Mouse (Mus musculus) heart, postnatal 36 days (tissue): ENCODE measurements around the gene Hamp. TPM values are rescaled to one million over a fixed set of nuclear protein-coding genes. Genes with fewer than 3 reads are reported as not detected.
"Not testable (repeated sequence)": the region's sequence is repeated elsewhere in the genome, so short reads cannot be mapped to it uniquely, and the experiment has no call there.

Source experiments
- DNase-seq, 2 experiments: peaks; one replicate each; pipeline ENCODE4 v3.0.0; 2021 to 2022
- intact Hi-C: fragments of 180-260 bp; cut with DNase I; formaldehyde crosslinking; loops from one replicate; pipeline ENCODE4 v1.15.1; 2025
- total RNA-seq, 2 experiments: library from RNA; stranded (reverse); gene quantifications; 2 replicates each; pipeline ENCODE4 v1.2.3; 2021

Hamp gene
- total RNA-seq, 2 experiments from 2014 or later = 20.2 to 36.3 TPM

DNA sequence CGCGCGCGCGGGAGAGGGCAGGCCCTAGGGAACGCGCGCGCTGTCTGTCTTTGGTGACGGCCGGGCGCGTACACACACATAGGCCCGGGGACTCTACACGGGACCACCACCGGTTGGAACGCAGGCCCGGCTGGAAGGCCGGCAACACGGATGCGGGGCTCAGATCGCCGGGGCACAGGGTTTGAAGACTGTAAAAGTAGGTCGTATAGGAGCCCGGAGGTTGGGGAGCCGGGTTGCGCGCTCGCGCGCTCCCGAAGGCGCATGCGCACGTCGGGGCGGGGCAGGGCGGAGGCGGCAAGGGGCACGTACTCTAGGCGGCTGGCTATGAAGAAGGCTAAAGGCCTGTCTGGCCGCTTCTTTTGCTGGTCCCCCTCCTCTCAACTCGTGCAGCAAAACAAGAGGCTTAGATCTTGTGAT, 13.5 kb upstream of the Hamp start:
- intact Hi-C loops = loop anchor here (2.0 to 10.0 kb wide), 5 partner anchors 15 to 363 kb away; partner anchors contain the start of genes Fam187b, Fxyd7, Lsr and Tmem147
- peak; percentile 94 to 96 for DNase-seq

GRCm38 (mm10) chr7:30956756-30957366, 13.0 kb upstream of the Hamp start, which contains the start of gene Usf2:
Gene Usf2, minus strand, starts transcription at chr7:30956803.
- DNase-seq = peak; percentile 78 to 83
- intact Hi-C loops = loop anchor here (2.0 to 10.0 kb wide), 5 partner anchors 16 to 362 kb away; partner anchors contain the start of genes Fam187b, Fxyd7, Lsr and Tmem147

DNA sequence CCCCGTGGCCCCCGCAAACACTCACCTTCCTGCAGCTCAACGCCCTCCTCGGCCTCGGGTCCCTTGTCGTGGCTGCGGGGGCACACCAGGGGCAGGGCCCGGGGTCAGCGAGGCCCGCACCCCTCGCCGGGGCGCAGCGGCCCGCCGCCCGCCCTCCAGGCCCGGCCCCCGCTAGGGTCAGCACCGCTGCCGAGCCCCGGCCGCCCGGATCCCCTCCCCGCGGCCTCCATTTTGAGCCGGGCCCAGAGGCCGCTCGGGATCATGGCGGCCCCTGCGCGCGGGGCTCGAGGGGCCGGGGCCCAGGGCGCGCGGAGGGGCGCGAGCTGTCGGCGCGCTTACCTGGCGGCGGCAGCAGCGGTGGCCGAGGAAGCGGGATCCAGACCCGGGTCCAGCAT, 12.5 kb upstream of the Hamp start:
- peak in 1 of 2 experiments; percentile 49 for DNase-seq
- intact Hi-C loops = loop anchor here (2.0 to 10.0 kb wide), 5 partner anchors 16 to 362 kb away; partner anchors contain the start of genes Fam187b, Fxyd7, Lsr and Tmem147

GRCm38 (mm10) chr7:30955584-30956356, 11.9 kb upstream of the Hamp start:
- intact Hi-C loops = loop anchor here (2.0 to 10.0 kb wide), 5 partner anchors 17 to 361 kb away; partner anchors contain the start of genes Fam187b, Fxyd7, Lsr and Tmem147
- peak; percentile 92 for DNase-seq

DNA sequence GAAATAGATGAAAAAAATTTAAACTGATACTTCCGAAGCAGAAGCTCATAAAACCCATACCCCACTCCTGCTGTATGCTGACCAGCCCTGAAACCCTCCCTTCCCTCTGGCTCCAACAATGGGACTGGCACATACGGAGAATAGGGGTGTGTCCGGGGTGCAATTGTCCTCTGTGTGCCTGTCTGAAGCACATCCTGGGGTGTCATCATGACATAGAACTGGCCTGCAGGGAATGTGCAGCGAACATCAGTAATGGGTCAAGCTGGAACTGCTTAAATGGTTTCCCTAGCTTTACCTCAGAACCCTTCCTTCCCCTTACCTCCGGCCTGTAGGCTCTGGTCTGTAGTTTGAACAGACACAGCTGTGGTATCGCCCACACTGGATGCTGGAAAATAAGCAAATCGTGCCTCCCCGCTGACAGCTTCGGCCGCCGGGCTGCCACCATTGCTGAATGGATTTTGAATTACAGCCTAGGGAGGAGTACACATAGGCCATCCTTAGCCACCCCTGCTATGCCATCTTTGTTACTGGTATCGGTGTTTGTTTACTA, 11.2 kb upstream of the Hamp start:
- DNase-seq = no peak
- intact Hi-C loops = loop anchor here (5.0 to 10.0 kb wide), 4 partner anchors 97 to 360 kb away; partner anchors contain the start of genes Fxyd7, Tmem147 and Zbtb32

- intact Hi-C loops = loop anchor here (10.0 kb wide), 1 partner anchor 359 kb away; the partner anchor contains the start of gene Zbtb32
- DNase-seq = no peak
These were observed 10.2 kb upstream of the Hamp start for GRCm38 (mm10) chr7:30954036-30954435.

DNA sequence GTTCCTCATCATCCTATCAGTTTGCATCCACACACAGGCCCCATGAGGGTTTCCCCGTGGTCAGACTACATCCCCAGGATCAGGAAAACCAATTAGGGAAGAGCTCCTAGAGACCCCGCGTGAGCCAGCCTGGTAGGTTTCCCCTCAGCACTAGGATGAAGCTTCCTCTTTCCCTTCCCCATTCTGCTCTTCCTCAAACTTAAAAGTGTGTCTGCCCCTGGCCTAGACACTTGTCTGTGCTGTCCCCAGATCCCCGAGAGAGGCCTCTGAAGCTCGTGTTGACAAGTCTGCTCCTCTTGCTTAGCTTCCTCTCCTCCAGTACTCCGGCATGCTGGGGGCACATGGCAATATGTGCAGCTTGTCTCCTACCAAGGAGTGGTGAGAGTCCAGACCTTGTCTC, 9.6 kb upstream of the Hamp start:
- intact Hi-C loops = loop anchor here (10.0 kb wide), 1 partner anchor 359 kb away; the partner anchor contains the start of gene Zbtb32
- DNase-seq = peak in 1 of 2 experiments; percentile 11

DNA sequence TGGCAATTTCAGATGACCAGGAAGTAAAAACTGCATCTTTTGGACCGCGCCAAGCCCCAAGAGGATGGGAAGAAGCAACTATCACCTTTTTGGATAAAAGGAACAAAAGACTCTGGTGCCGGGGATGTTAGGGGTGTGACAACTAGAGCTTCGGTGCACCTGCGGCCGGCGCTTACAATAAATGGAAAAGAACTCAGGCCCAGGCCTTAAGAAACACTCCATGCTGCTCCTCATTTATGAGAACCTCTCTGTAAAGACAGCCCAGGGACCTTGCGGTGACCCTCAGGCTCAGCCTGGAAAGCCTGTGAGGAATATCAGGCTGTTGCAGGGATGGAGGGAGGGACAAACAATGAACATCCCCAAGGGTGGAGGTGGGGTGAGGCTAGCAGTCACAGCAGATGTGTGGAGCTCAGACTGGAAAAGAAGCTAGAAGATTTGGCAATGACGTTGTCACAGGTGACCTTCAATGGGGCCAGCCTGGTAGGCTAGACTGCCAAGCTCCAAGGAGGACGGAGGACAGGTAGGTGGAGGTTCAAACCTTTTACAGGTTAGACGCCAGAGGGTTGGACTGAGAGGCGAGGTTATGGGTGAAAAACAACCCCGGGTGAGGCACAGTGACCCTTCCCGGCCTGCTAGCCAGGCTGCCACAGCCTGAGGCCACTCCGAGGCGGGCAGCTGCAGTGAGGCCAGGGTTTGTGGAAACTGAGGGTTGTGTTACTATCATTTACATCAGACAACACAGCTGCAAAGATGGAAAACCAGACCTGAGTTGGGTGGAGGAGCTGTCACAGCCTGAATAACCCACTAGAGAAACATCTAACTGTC, 8.8 kb upstream of the Hamp start:
- DNase-seq = no peak
- intact Hi-C loops = loop anchor here (10.0 kb wide), 1 partner anchor 358 kb away; the partner anchor contains the start of gene Zbtb32

DNA sequence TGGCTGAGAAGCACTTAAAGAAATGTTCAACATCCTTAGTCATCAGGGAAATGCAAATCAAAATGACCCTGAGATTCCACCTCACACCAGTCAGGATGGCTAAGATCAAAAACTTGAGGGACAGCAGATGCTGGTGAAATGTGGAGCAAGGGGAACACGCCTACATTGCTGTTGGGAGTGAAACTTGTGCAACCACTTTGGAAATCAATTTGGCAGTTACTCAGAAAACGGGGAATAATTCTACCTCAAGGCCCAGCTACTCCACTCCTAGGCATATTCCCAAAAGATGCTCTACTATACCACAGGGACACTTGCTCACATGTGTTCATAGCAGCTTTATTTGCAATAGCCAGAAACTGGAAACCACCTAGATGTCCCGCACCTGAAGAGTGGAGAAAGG, 6.1 kb upstream of the Hamp start:
- intact Hi-C loops = loop anchor here (10.0 kb wide), 1 partner anchor 355 kb away; the partner anchor contains the start of gene Zbtb32
- not testable (repeated sequence) for DNase-seq

GRCm38 (mm10) chr7:30945876-30946275, 2.0 kb upstream of the Hamp start:
- intact Hi-C loops = no loop called here
- DNase-seq = no peak

DNA sequence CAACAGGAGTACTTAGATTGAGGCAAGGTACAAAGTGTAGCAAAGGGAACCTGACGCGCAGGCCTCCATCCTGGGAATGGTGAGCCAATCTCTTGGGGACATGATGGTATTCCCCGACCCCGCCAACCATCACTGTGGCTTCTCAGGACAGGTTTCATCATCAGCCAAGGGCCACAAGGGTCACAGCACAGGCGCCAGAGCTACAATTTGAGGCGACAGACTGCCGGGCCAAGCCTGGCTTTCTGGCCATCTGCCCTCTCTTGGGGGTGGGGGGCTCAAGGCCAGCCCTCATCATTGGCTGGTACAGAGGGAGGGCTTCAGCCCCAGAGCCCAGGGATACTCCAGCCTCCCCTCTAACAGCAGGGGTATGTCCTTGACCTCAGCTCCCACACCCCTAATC, 1.6 kb upstream of the Hamp start:
- DNase-seq, intact Hi-C loops: not testable (repeated sequence)

DNA sequence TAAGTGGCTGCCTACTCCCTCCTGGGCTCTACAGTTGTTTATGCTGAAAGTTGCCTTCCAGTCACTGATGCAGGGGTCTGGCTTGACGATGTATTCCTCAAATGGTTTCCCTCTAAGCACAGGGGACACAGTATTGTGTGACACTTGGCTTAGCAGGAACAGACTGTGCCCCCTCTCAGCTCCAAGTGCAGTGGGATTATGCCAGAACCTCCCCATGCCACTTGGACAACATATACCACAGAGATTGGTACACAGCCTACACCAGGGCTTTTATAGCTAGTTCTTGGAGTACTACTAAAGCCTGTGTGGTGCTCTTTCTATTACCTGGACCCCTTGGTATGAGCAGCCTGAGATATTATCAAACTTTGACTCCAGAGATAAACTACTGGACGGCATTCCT, 874 bp upstream of the Hamp start:
- intact Hi-C loops, DNase-seq: not testable (repeated sequence)

GRCm38 (mm10) chr7:30942365-30942764, 1.5 kb downstream of the Hamp start:
- intact Hi-C loops = loop anchor here (1.0 kb wide), 1 partner anchor 20 kb away; no protein-coding TSS in a partner anchor
- not testable (repeated sequence) for DNase-seq

DNA sequence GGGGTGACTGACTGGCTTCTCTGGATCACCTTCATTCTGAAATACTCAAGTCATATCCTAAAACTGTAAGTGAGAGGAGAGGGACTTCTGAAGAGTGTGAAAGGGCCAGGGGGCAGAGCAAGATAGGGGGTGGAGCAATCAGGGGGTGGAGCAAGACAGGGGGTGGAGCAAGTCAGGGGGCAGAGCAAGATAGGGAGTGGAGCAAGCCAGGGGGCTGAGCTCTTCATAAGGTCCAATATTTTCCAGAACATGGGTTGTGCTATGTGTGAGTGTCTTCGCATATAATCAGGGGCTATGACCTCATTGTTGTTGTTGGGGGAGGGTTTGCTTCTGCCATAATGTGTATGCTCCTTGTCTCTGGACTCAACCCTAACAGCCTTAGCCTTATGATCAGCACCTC, 3.8 kb downstream of the Hamp start:
- intact Hi-C loops = not testable (repeated sequence)

GRCm38 (mm10) chr7:30935422-30936099, 8.3 kb downstream of the Hamp start:
- DNase-seq, intact Hi-C loops: not testable (repeated sequence)

More for the DNA sequence above, 3.8 kb downstream of the Hamp start:
- DNase-seq = not testable (repeated sequence)

DNA sequence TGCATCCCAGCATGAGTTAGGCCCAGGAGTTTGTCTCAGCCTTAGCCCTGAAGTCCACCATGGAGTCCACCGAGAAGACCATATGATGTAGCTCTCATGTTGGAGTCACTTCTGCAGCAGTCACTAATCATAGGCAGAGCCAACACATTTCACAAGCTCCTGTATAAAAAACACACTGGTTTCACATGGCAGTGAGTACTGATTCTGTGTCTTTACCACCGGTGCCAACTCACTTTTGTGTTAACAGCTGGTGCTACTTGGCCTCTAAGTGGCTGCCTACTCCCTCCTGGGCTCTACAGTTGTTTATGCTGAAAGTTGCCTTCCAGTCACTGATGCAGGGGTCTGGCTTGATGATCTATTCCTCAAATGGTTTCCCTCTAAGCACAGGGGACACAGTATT, 19.3 kb downstream of the Hamp start, which contains the start of gene Hamp2:
TSS of gene Hamp2 (minus strand) at position 101 of the 400 bp plus-strand sequence.
- DNase-seq, intact Hi-C loops: not testable (repeated sequence)

DNA sequence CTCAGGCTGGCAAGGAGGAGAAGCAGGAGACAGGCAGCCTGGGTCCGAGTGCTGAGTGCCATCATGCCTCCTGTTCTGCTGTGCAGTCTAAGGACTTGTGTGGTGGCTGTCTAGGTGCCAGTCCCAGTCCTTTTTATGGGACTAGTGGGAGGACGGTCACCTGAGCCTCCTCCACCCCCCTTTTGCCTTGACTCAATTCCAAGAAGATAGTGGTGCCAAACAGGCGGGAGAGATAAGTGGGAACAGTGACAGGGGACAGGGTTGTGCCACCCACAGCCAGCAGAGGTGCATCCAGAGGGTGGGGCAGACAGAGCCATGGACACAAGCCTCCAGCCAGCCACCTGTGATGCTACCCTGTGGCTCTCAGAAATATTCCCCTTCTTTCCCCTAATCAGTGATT, 19.8 kb downstream of the Hamp start:
- intact Hi-C loops = no loop called here
- DNase-seq = no peak

DNA sequence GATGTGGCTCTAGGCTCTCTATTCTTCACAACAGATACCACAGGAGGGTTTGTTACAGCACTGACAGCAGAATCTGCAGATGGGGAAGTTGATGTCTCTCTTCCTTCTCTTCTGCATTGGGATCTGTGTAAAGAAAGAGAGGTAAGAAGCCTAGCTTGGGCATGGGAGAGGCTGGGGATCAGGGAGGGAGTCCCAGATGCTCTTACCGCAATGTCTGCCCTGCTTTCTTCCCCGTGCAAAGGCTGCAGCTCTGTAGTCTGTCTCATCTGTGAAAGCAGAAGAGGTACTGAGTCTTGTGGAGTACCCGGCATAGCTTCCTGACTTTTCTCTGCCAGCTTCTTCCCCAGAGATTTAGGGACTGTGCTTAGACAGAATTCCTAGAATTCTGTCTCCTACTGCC, 21.3 kb downstream of the Hamp start:
- intact Hi-C loops = loop anchor here (1.0 kb wide), 1 partner anchor 20 kb away; no protein-coding TSS in a partner anchor
- DNase-seq = not testable (repeated sequence)

GRCm38 (mm10) chr7:30920217-30920616, 23.6 kb downstream of the Hamp start:
- DNase-seq = no peak
- intact Hi-C loops = no loop called here
